Mouse (Mus musculus): ENCODE results near the gene Vps53.
A peak's percentile ranks its signal among the peaks of the same experiment; 100 is the strongest.
"Not testable (repeated sequence)": the region's sequence is repeated elsewhere in the genome, so short reads cannot be mapped to it uniquely, and the experiment has no call there.

The Vps53 gene

DNA sequence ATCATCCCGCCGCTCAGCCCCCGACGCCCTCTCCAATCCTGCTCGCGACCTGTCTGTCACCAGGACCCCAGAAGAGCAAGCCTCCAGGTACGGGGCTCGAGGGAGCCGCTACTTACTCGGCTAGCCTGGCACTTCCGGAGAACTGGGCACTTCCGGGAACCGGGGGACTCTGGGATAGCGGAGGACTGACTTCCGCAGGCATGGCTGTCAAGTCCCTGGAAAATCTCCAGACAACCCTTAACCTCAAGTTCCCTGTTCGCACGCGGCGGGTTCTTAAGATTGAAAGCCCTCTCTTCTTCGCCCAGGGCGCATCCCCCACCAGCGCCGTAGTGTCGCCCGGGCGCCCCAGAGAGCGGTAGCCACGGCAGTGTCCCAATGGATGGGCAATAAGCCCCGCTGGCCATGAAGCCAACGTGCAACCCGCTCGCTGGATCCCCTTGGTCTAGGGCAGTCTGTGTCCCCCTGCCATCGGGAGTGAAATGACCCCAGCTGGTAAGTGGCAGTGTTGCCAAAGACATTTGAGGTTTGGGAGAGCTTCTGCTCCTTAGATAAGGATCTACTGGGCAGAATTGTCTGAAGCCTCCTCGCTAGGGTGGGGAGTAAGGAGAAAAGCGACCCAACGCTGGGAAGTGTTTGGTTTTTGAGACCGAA is at the start of gene Vps53, which contains the start of gene Fam57a:
Vps53 (minus strand) TSS at position 153 of the 651 bp plus-strand sequence.
Fam57a (plus strand) TSS at position 177 of the 651 bp plus-strand sequence.
- peak; percentile 91 for DNase-seq (ENCODE audit: low read depth, low spot score)

DNA sequence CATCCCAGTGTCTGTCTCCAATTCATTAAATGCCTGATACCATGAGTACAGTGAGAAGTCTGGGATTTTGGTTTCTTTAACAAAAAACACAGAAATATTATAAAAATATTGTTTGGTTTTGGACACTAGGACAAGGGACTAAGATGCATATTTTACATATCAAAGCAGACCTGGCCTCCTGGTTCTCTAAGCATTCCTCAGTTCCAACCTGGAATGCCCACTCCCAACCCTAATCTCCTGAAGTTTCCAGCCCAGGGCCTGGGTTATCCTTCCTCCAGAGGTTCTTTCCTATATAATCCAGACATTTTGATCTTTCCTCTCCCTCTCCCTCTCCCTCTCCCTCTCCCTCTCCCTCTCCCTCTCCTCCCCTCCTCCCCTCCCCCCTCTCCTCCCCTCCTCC is 45.6 kb upstream of the Vps53 start:
- DNase-seq (ENCODE audit: low read depth, low spot score) = no peak

DNA sequence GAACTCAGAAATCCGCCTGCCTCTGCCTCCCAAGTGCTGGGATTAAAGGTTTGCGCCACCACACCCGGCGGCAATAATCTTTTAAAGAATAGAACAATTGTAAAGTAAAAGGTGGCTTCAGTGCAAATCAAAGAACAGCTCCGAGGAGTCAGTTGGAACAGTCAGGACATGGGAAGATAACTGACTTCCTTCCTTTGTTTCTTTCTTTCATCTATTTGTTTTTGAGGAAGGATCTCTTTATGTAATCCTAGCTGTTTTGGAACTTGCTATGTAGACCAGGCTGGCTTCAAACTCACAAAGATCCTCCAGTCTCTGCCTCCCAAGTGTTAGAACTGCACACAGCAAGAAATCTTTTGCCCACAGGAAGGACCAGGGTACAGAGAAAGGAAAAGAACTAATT is 45.2 kb upstream of the Vps53 start:
- DNase-seq (ENCODE audit: low read depth, low spot score) = no peak

DNA sequence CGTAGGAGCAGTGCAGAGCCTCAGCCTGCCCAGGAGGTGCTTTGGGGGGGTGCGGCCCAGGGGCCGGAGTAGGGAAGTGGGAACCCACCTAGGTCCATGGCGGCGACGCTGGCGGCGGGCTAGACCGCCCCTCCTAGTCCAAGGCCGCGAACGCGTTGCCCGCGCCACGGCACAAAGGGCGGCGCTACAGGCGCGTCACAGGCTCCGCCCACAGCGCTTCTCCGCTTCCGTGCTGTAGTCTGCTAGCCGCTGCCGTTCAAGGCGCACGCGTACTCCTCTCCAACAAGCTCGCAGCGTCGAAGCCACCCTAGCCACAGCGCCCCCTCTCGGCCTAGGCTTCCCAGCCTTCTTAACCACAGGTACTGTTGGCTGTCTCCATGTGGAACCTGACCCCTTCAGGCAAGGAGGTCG is 37.9 kb upstream of the Vps53 start, which contains the start of the genes Dbil5 and Gemin4:
Dbil5 (plus strand) TSS at position 219 of the 411 bp plus-strand sequence.
Gemin4 (minus strand) TSS at position 275 of the 411 bp plus-strand sequence.
- peak; percentile 99 for DNase-seq (ENCODE audit: low read depth, low spot score)

DNA sequence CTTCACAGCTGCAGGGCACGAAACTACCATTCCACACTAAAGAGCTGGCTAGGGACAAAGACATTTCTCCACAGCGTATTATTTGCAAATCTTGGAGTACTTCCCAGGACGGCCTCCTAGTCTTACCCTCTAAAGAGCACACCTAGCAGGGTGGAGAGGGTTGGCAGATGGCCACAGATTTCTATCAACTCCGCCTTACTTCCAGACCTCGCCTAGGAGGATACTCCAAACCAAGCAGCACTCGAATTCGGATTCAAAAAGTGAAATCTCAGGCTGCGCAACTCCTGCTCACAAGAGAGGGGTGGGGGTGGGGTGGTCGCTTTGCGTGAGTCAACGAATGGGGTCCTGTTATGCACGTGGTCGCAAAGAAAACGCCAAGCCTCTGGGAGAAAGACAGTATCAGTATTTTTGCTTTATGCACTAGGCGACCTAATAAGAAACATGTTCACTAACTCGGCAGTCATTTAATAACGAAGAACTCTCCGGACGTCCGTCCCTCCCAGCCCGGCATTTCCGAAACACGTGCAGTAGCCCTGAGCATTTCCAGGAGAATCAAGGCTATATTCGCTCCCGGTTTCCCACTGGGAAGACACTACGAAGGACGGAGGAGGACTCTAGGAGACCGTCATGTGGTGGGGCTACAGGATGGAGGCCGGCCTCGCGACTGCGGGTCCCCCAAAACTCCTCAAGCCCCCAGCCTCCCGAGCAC is 37.4 kb upstream of the Vps53 start:
- DNase-seq (ENCODE audit: low read depth, low spot score) = no peak

DNA sequence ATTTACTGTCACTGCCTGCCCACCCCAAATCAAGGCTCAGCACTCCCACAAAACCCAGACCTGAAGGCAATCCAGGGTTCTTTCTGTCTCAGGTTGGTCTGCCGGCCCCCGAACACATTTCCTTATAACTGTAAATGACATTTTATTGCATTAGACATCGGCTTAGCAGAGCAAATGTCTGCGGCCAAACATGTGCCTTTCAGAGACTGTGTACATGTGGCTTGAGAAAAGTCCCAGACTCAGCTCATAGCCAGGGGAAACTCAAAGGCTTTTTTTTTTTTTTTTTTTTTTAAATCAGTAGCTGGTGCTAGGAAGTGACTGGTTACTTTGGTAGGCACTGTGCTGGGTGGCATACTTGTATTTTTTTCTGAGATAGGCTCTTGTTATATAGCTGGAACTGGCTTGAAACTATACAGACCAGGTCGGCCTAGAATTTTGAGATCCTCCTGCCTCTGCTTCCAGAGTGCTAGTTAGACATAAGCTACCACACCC is 36.6 kb upstream of the Vps53 start:
- DNase-seq (ENCODE audit: low read depth, low spot score) = no peak

DNA sequence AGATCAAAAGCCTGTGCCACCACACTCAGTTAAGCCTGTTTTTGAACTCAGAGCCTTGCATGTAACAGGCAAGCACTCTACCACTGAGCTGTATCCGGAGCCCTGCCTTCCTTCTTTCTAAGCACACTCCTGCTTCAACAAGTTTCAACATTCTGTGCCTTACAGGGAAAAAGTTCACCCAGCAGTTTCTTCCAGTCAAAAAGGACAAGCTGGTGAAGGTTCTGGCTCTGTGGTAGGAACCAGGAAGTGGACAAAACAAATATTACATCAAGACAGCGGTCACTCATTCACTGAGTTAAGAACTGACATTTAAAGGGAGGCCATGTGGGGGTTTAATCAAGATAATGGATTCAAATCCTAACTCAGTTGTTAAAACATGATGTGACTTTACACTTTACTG is 35.6 kb upstream of the Vps53 start:
- no peak for DNase-seq (ENCODE audit: low read depth, low spot score)

DNA sequence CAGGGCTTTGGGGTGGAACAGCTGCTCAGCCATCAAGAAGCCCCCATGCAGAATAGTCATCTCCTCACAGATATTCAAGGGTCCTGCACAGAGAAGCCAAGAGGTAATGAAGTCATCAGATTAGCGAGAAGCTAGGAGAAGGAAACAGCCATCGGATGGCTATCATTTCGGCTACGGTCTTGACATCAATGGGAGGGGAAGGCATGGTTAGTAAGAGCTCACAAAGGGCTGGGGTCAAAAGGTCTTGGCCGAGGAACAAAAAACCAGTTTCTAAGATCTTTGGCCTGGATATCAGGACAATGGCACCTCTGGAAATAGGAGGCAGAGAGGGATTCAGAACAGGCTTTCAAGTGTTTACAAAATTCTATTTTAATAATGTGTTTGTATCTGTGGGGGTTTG is 34.4 kb upstream of the Vps53 start:
- DNase-seq (ENCODE audit: low read depth, low spot score) = no peak

DNA sequence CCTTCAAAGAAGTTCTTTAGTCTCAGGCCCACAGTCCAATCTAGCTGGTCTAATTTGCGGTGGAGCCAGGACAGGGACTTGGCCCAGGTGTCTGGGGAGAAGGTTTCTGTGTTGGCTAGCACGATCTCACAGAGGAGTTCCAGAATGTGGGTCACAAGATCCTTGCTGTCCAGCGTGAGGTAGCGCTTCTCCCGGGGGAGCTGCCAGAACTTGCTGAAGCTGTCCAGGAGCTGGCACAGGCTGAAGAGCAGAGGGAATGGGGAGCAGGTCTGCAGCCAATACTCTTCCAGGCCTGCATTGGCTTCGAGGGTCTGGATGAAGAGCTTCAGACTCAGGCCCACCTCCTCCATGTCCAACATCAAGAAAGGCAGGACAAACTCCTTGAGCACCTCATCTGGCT is 32.1 kb upstream of the Vps53 start:
- not testable (repeated sequence) for DNase-seq (ENCODE audit: low read depth, low spot score)

DNA sequence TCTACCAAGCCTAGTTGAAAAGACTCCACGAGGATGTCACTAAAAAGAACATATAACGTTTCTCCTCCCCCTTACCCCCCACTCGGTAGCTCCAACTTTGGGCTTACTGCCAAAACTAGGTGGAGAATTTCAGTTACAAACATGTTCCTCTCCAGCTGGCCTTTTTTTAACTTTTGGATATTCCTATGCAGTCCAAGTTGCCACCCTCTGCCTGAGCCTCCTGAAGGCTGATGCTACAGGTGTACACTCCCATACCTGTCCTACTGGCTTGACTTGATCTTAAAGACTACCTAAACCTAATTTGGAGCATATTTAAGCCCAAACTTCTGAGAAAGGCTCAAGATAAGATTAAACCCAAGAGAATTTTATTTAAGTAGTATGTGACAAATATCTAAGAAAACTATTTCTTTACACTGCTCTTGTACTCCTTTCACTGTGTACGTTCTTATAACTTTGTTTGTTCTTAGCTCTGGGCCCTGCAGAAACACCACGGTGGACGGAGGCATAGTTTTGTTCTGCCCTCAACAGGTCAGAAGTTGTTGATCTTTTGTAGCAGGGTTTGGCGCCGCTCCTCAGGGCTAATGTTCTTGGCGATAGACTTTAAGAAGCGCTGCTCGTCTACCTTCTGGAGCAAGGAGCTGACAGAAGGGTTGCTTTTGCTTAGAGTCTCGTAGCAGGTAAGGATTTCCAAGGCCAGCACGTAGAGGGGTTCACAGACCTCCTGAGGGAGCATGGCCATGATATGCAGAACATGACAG is 31.0 kb upstream of the Vps53 start:
- DNase-seq (ENCODE audit: low read depth, low spot score) = no peak

DNA sequence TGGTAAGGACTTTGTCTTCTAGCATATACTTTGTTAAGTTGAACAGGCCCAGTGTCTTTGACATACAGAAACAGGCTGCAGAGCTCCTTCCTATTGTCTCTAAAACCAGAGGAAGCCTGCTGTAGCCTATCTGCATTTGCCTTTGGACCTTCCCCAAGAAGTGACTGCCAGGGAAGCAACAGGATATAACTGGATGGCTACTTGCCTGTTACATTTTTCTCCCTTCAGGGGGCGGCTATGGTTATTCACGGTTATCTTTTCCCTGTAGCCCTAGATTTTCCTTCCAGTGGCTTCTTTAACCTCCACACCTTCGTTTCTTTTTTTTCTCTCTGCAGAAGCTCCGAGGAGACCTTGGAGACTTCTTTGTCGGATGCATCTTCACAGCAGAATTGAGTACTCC is 27.3 kb upstream of the Vps53 start:
- DNase-seq (ENCODE audit: low read depth, low spot score) = no peak

DNA sequence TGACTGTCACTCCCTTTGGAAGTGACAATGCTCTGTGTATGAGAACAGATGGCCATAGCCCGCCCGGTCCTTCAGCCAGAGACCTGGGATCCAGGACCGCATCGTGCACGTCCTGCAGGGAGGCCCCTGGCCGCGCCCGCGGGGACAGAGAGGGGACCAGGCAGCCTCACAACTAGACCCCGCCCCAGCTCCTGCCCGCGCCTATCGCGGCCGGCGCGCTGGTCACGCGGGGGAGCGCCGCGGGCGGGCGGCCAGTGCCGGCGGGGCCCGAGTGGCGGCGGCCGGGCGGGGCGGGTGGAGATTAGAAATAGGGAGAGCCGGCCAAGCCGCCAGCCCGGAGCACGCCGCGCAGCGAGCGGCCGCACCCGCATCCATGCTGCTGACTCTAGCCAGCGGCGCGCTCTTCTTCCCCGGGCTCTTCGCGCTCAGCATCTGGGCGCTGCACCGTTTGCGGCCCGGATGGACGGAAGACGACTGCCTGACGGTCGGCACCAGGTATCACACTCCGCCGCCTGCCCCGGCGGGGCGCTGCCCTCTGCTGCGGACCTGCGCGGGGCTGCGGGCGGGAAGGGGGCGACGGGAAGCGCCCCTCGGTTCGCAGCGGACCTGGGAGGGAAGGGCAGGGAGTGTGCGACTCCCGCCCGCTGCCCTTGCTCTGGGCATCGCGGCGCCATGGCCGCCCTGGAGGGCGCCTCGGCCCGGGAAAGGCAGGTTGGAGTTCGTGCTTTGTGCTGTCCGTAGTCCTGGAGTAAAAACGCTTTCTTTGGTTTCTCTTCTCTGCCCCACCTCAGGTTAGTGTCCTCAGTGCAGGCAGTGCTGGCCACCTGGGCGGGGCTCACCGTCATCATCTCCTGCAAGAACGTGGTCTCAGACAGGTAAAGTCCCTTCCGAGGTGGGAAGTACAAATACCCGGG is 22.6 kb upstream of the Vps53 start:
- peak; percentile 74 for DNase-seq (ENCODE audit: low read depth, low spot score)

DNA sequence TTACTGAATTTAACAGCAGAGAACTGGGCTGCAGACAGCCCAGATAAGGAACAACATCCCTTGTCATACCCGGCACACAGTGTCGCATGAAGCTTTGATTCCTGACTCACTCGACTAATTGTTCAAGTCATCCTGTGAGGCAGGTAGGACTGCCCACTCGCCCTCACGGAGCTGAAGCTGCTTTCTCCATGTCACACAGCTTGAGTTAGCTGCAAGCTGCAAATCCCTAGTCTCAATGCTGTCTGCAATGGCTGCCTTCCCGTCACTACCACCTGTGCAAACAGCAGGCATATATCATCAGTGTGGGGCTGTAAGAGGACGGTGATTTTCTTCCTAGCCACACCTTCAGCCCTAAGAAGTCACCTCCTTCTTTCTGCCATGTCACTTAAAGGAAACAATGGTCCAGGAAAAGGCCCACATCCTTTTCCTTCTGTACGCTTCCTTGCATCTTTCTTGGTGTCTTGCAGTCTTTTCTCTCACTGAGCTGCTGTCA is 17.6 kb upstream of the Vps53 start:
- no peak for DNase-seq (ENCODE audit: low read depth, low spot score)

DNA sequence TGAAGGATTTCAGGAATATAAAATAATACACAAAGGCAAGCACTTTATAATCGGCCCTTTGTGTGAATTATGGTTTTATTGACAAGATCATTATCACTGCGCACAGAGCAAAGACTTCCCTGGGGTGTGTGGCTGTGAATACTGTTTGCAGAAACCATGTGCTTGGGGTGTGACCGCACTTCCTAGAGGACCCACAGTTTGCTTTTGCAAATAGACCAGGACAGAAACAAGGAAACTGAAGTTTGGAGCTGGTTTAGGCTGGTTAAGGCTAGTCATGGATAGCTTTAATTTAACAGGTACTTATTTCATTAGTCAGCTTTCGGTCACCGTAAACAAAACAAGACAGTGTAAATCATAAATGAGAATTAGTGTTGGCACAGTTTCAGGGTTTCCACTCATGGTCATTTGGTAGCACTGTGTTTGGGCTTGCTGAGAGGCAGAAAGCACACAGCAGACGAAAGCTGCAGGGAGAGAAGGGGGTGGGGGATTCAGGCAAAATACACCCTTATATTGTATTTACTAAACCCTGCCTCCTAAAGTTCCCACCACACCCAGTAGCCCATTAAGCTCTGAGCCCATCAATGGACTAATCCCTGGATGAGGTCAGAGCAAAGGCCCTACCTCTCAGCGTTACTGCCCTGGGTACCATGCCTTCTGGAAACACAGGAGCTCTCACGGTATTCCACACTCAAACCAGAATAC is 17.0 kb upstream of the Vps53 start:
- no peak for DNase-seq (ENCODE audit: low read depth, low spot score)

DNA sequence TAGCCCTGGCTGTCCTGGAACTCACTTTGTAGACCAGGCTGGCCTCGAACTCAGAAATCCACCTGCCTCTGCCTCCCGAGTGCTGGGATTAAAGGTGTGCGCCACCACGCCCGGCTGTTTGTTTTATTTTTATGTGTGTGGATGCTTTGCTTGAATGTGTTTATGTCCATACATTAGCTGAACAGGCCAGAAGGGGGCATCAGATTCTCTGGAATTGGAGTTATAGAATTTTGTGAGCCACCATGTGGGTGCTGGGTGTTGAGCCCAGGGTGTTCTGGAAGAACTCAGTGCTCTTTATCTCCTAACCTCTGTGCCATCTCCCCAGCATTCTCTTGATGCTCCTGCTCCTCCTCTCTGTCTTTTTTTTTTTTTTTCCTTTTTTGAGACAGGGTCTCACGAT is 7.5 kb upstream of the Vps53 start:
- peak; percentile 54 for DNase-seq (ENCODE audit: low read depth, low spot score)

DNA sequence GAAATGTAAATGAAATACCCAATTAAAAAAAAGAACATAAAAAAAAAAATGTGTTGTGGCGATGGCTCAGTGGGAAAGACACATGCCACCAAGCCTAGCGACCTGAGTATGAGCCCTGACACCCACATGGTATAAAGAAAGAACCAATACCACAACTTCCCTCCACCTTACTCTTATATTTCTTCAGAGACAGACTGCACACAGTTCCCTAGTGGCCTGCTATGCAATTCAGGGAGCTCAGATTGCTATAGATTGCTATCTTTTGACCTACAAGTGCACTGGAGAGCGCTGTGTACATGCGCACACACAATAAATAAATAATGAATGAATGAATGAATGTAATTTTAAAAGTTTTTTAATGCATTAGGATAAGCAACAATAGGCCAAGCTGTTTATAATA is 4.3 kb upstream of the Vps53 start:
- peak; percentile 55 for DNase-seq (ENCODE audit: low read depth, low spot score)

DNA sequence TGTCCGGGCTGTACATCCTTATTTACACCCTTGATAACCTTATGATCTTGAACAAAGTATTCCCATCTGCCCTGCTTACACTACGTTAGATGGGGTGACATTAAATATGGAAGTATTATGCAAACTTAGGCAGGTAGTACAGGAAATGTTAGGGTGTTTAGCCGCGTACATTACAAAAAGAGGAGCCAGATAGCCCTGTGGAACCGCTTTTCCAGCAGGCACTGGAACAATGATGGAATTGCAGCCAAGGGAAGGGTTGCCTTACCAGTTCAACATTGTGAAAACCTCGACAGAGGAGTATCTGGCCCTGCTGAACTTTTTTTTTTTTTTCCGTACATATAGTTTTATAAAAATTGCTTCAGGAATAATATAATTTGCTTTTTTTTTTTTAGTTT is 696 bp upstream of the Vps53 start:
- no peak for DNase-seq (ENCODE audit: low read depth, low spot score)

DNA sequence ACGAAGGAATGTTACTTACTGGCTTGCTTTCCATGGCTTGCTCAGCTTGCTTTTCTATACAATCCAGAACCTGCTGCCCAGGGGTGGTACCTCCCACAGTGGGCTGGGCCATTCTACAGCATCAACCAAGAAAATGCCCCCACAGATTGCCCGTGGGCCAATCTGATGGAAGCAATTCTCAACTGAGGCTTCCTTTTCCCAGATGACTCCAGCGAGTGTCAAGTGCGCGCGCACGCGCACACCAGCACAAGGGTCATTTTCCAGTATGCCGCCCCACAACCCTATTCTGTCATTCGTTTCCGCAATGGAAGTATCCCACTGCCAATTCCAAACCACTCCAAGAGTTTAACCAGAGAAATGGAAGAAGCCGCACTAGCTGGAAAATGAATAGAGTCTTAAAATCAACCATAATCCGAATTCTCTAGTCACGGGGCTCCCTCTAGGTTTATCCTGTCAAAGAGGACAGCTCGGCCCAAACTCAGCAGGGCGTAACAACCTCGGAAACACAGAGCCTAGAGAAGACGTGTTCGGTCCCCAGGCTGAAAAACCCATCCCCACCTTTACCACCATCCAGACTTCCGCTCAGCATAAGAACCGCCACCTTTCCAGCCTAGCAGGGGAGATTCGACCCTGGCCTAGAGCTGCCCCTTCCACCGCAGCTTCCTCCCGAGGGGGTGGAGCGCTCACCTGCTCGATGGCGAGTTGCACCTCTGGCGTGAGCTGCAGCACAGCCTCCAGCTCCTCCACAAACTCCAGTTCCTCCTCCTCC is 537 bp downstream of the Vps53 start:
- peak; percentile 51 for DNase-seq (ENCODE audit: low read depth, low spot score)

DNA sequence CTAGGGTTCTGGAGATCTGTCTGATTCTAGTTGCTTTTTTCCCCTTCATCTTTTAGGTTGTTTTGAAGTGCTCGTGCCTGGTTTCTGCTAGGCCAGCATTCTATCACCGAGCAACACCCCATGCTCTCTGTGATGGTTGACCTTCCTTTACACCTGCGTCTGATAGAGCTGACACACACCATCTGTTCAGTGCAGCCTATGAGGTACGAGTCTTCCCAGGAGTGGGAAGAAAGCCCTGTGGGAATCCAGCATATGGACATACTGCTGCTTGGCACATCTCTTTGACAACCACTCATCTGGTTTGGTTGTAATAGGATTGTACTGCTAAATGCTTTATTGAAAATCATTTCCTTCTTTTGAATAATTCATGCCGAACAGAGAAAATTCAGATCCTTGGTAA is 9.2 kb downstream of the Vps53 start:
- DNase-seq (ENCODE audit: low read depth, low spot score) = no peak

DNA sequence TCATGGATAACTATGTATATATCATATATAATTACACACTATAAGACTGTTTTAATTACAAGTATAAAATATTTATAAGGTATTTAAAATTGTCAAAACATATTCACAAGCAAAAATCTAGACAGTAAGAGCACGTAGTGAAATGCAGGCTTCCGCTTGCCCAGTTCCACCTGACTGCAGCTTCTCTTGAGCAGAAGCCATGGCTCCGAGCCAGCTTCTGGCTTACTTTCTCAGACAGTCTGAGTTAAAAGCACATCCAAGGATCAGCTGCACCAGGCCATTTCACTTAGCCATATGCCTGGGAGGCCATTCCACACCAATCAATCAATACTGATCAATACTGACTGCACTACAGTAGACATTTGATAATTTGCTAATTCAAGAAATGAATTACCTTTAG is 10.5 kb downstream of the Vps53 start:
- DNase-seq (ENCODE audit: low read depth, low spot score) = no peak
